Mouse (Mus musculus) neural tube, embryonic 12.5 days (tissue): ENCODE measurements around the gene Scml4. TPM values are rescaled to one million over a fixed set of nuclear protein-coding genes. Genes with fewer than 3 reads are reported as not detected.
A peak's percentile ranks its signal among the peaks of the same experiment; 100 is the strongest.

Source experiments
- ATAC-seq: fragments of 200-750 bp; cut with Nextera tagmentation; 2 replicates; pipeline ENCODE4 v1.8.0; 2017; ENCODE audit warnings: low read depth, mild to moderate bottlenecking, moderate TSS enrichment, moderate library complexity; ENCODE audit not compliant: low FRiP score
- H3K27ac ChIP-seq: fragments of 300-500 bp; sonication (generic); 2 replicates; pipeline ENCODE4 v1.5.1; 2016
- H3K27me3 ChIP-seq: fragments of 300-500 bp; sonication (generic); replicated peaks from 2 replicates; pipeline ENCODE4 v1.6.1; 2016; ENCODE audit warnings: mild to moderate bottlenecking
- H3K36me3 ChIP-seq: fragments of 300-500 bp; sonication (generic); 2 replicates; pipeline ENCODE4 v1.6.1; 2016; ENCODE audit warnings: mild to moderate bottlenecking
- H3K4me1 ChIP-seq: fragments of 300-500 bp; sonication (generic); 2 replicates; pipeline ENCODE4 v1.6.1; 2016
- H3K4me2 ChIP-seq: fragments of 300-500 bp; sonication (generic); replicated peaks from 2 replicates; pipeline ENCODE4 v1.6.1; 2016; ENCODE audit warnings: mild to moderate bottlenecking
- H3K4me3 ChIP-seq: fragments of 300-500 bp; sonication (generic); 2 replicates; pipeline ENCODE4 v1.5.1; 2016
- H3K9ac ChIP-seq: fragments of 300-500 bp; sonication (generic); 2 replicates; pipeline ENCODE4 v1.6.1; 2016; ENCODE audit warnings: mild to moderate bottlenecking
- H3K9me3 ChIP-seq: fragments of 300-500 bp; sonication (generic); 2 replicates; pipeline ENCODE4 v1.6.1; 2016; ENCODE audit warnings: mild to moderate bottlenecking
- WGBS: fragments of 180-500 bp; shearing (Covaris S2); methylation state at CpG from one replicate; pipeline ENCODE4 v1.1.7; 2016; 5-methylcytosine and 5-hydroxymethylcytosine counted together
- polyA plus RNA-seq: library from polyadenylated mRNA; unstranded; fragments of >200 nt; fragmentation: Nextera tagmentation; extraction: Ambion mirVana; gene quantifications from 2 replicates; pipeline ENCODE4 v1.2.1, GENCODE M21; 2016

Gene Scml4
- polyA plus RNA-seq, 1 experiment from 2014 or later = 3.0 TPM

DNA sequence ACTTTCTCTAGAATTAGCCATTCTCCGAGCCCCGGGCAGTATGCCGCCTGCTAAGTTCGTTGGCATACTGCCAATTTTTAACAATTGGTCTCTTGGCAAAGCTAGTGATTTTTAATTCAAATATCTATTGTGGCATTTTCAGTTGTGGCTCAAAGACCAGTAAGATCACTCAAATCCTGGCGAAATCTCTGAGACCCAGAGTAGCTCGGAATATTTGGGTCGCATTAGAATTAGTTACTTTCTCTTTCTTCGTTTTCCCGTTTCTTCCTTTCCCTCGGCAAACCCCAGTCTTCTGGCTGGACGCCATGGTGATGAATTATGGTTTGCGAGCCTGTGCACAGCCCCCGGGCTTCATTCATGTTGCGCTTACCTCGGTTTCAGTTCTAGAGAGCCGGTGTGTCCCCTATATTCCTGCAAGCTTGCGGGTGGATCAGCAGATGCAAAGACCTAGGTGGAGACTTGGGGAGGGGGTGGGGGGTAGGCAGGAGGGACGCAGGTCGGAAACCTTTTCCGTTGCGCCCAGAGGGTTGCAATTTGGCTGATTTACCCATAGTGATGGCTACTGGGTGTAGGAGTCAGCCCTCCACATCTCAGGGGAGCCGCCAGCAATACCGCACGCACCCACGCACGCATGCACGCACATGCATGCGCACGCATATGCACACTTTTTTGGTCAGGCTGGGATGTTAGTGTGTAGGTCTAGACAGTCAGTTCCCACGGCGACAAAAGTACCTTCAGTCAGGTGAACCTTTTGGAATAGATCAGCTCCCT is 3.6 kb downstream of the Scml4 start:
- Histone ChIP-seq H3K36me3 (no peaks in the 10 kb centered on the region), H3K9me3 (no peaks in the 10 kb centered on the region), H3K27ac (no peak overlapping the region), H3K9ac (no peak overlapping the region), H3K4me3 (peak overlapping the region; percentile 25), H3K4me1 (peaks cover 28% of the 10 kb centered on the region), H3K4me2 (peak overlapping the region; percentile 56), H3K27me3 (no peaks in the 10 kb centered on the region; the same call in 1 of the 2 replicates)
- no peak for ATAC-seq
- 38% methylated on average over 31 of the region's 31 CpGs for WGBS

- H3K9ac ChIP-seq = no peak overlapping the region
- no peaks in the 10 kb centered on the region; the same call in 1 of the 2 replicates for H3K27me3 ChIP-seq
- H3K4me2 ChIP-seq = no peak overlapping the region
- 38% methylated on average over 5 of the region's 5 CpGs for WGBS
- no peaks in the 10 kb centered on the region for H3K9me3 ChIP-seq
- peaks cover 27% of the 10 kb centered on the region for H3K4me1 ChIP-seq
- no peak overlapping the region for H3K27ac ChIP-seq
- H3K36me3 ChIP-seq = no peaks in the 10 kb centered on the region
- H3K4me3 ChIP-seq = no peak overlapping the region
- ATAC-seq = no peak
These were observed 4.5 kb downstream of the Scml4 start for GRCm38 (mm10) chr10:42864696-42865095.

- no peak for ATAC-seq
- Histone ChIP-seq H3K27ac (no peak overlapping the region), H3K9ac (no peak overlapping the region), H3K9me3 (no peaks in the 10 kb centered on the region), H3K36me3 (no peaks in the 10 kb centered on the region), H3K4me3 (no peak overlapping the region), H3K4me2 (no peak overlapping the region), H3K27me3 (no peaks in the 10 kb centered on the region; the same call in 1 of the 2 replicates), H3K4me1 (peaks cover 16% of the 10 kb centered on the region)
- 88% methylated on average over 9 of the region's 9 CpGs for WGBS
These were observed 8.2 kb downstream of the Scml4 start for GRCm38 (mm10) chr10:42868416-42868815.

DNA sequence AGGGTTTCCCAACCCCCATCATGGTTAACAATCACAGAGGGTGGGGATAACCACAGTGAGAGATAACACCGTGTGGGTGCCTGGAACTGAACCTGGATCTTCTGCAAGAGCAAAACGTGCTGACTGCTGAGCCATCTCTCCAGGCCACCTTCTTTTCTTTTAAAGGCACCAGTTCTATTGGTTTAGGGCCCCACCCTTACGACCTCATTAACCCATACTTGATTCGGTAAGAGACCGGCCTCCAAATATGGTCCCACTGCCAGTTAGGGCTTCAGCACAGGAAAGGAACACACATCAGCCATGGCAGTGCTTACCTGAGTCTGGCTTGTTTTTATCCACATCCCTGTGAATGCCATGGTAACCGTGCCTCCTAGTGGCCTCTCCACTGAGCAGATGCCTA is 9.3 kb downstream of the Scml4 start:
- no peak for ATAC-seq
- no peak overlapping the region for H3K4me2 ChIP-seq
- WGBS = 57% methylated on average over 6 of the region's 6 CpGs

DNA sequence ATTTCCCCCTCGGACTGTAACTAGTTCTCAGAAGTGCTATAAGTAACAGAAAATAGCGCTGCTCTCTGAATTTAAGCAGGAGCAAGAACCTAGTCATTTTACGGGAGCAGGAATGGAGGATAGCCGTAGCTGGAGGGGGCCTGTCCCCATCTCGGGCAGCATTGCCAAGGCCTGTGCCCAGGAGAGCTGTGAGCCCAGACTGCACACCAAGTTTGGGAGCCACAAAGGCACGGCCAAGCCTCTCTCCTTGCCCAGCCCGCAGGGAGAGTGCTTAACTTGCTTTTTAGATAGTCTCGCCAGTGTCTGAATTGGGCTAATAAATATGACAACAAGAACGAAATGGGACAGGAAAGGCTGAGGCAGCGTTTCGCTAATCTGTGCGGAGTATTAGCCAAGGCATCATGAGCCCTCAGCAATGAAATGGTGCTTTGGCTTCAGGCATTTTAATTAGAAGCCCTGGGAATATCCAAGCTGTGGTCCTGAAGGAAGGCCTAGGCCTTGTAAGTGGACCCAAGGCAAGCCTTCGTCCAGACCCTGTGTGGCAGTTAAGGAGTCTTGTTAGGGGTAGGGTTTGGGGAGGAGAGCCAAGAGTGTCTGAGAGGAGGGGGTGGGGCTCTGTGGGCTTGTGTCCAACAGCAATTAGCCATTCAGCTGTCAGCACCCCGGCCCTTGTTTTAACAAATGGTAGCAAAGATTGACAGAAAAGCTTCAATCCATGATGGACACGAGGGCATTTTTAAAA is 12.3 kb downstream of the Scml4 start:
- Histone ChIP-seq H3K9me3 (no peaks in the 10 kb centered on the region), H3K4me3 (no peak overlapping the region), H3K27me3 (no peaks in the 10 kb centered on the region), H3K27ac (no peak overlapping the region), H3K9ac (no peak overlapping the region), H3K4me1 (no peaks in the 10 kb centered on the region), H3K36me3 (no peaks in the 10 kb centered on the region), H3K4me2 (no peak overlapping the region)
- WGBS = 71% methylated on average over 15 of the region's 15 CpGs
- no peak for ATAC-seq

More for the DNA sequence above, 9.3 kb downstream of the Scml4 start:
- H3K27me3 ChIP-seq = no peaks in the 10 kb centered on the region; the same call in 1 of the 2 replicates
- H3K4me1 ChIP-seq = peaks cover 5% of the 10 kb centered on the region
- no peaks in the 10 kb centered on the region for H3K9me3 ChIP-seq
- H3K4me3 ChIP-seq = no peak overlapping the region
- H3K9ac ChIP-seq = no peak overlapping the region
- no peak overlapping the region for H3K27ac ChIP-seq
- no peaks in the 10 kb centered on the region for H3K36me3 ChIP-seq

DNA sequence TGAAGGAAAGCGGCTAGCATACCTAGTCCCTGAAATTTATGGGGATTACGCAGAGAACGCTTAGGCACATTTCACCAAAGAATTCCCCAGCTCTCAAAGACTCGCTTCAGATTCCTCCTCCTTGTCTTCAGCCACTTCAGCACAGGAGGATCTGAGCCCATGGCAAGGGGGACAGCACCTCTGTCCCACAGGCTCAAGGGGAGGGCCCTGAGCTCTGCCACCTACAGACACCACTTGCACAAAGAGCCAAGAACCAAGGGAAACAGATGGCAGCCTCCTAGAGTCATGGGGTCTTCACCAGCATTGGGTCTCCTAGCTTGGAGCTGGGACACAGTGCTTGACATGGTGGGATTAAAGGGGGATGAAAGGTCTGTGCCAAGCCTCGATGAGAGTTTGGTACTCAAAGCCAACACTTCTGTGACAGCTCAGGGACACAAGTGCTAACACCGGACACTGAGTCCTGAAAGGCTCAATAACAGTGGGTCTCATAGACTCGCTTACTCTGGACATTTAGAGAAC is 13.0 kb downstream of the Scml4 start:
- Histone ChIP-seq H3K4me2 (no peak overlapping the region), H3K4me3 (no peak overlapping the region), H3K9me3 (no peaks in the 10 kb centered on the region), H3K36me3 (no peaks in the 10 kb centered on the region), H3K4me1 (no peaks in the 10 kb centered on the region), H3K27me3 (no peaks in the 10 kb centered on the region), H3K9ac (no peak overlapping the region), H3K27ac (no peak overlapping the region; the same call in 1 of the 2 replicates)
- ATAC-seq = no peak
- 84% methylated on average over 7 of the region's 7 CpGs for WGBS

GRCm38 (mm10) chr10:42876172-42876571 is 16.0 kb downstream of the Scml4 start:
- ATAC-seq = no peak
- no peak overlapping the region for H3K4me2 ChIP-seq

DNA sequence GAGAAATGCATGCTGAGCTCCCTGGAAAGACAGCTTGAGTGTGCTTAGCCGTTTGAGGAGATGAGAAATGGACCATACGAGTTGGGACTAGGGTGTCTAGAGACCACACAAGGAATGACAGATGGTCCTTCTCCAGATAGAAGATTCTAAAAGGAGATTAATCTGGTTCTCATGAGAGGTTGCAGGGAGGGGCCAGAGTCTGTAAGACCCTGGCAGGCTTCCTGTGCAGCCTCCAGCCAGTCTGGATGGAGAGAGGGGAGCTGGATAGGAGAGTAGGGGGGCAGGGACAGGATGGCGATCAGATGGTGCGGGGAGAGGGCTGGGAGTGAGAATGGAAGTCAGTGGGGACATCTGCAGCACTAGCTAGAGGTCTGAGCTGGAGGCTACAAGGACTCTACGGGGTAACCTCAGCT is 19.1 kb downstream of the Scml4 start:
- Histone ChIP-seq H3K4me1 (no peaks in the 10 kb centered on the region), H3K27me3 (no peaks in the 10 kb centered on the region), H3K4me3 (no peak overlapping the region), H3K4me2 (no peak overlapping the region), H3K27ac (no peak overlapping the region), H3K9ac (no peak overlapping the region), H3K9me3 (no peaks in the 10 kb centered on the region), H3K36me3 (no peaks in the 10 kb centered on the region)
- WGBS = 84% methylated on average over 5 of the region's 5 CpGs
- no peak for ATAC-seq

More at GRCm38 (mm10) chr10:42876172-42876571, 16.0 kb downstream of the Scml4 start:
- H3K27ac ChIP-seq = no peak overlapping the region
- H3K4me1 ChIP-seq = no peaks in the 10 kb centered on the region
- no peaks in the 10 kb centered on the region for H3K27me3 ChIP-seq
- H3K36me3 ChIP-seq = no peaks in the 10 kb centered on the region
- H3K4me3 ChIP-seq = no peak overlapping the region
- no peaks in the 10 kb centered on the region for H3K9me3 ChIP-seq
- WGBS = 80% methylated on average over 5 of the region's 5 CpGs
- no peak overlapping the region for H3K9ac ChIP-seq

GRCm38 (mm10) chr10:42879682-42880081 is 19.5 kb downstream of the Scml4 start:
- H3K4me2 ChIP-seq = no peak overlapping the region
- WGBS = 87% methylated on average over 5 of the region's 5 CpGs

DNA sequence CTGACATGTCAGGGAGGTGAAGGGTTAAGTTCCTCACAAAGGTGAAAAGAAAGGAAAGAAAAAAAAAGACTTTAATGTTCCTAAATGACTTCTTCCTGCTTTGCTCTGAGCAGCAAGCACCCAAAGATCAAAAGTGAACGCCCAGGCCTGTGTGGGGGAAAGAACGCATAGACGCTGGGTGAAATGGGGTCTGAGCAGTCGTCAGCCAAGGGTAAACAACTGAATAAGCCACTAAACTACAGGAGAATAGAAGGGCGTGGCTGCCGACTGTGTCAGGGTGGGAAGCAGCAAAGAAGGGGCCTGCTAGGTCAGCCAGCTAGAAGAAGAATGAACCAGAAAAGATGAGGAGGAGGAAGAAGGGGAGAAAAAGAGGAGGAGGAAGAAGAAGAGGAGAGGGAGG is 26.9 kb downstream of the Scml4 start:
- H3K4me1 ChIP-seq = 0 out of 2 replicates have a peak, but pooled peaks cover 5% of the 10 kb centered on the region
- no peak overlapping the region for H3K9ac ChIP-seq
- no peaks in the 10 kb centered on the region; the same call in 1 of the 2 replicates for H3K27me3 ChIP-seq
- H3K36me3 ChIP-seq = no peaks in the 10 kb centered on the region
- H3K27ac ChIP-seq = no peak overlapping the region
- 6% methylated on average over 6 of the region's 6 CpGs for WGBS
- ATAC-seq = no peak
- H3K4me3 ChIP-seq = no peak overlapping the region
- H3K9me3 ChIP-seq = no peaks in the 10 kb centered on the region
- no peak overlapping the region for H3K4me2 ChIP-seq

More at GRCm38 (mm10) chr10:42879682-42880081, 19.5 kb downstream of the Scml4 start:
- no peaks in the 10 kb centered on the region for H3K9me3 ChIP-seq
- no peaks in the 10 kb centered on the region for H3K36me3 ChIP-seq
- no peak for ATAC-seq
- H3K4me3 ChIP-seq = no peak overlapping the region
- no peak overlapping the region for H3K27ac ChIP-seq
- H3K27me3 ChIP-seq = no peaks in the 10 kb centered on the region; the same call in 1 of the 2 replicates
- no peak overlapping the region for H3K9ac ChIP-seq
- H3K4me1 ChIP-seq = no peaks in the 10 kb centered on the region

- Histone ChIP-seq H3K27me3 (no peaks in the 10 kb centered on the region; the same call in 1 of the 2 replicates), H3K4me1 (peaks cover 10% of the 10 kb centered on the region; the same call in 1 of the 2 replicates), H3K9me3 (no peaks in the 10 kb centered on the region), H3K4me2 (no peak overlapping the region), H3K36me3 (no peaks in the 10 kb centered on the region), H3K4me3 (no peak overlapping the region), H3K27ac (no peak overlapping the region), H3K9ac (no peak overlapping the region)
- no peak for ATAC-seq
- 84% methylated on average over 5 of the region's 5 CpGs for WGBS
These were observed 28.1 kb downstream of the Scml4 start for GRCm38 (mm10) chr10:42888241-42888640.

DNA sequence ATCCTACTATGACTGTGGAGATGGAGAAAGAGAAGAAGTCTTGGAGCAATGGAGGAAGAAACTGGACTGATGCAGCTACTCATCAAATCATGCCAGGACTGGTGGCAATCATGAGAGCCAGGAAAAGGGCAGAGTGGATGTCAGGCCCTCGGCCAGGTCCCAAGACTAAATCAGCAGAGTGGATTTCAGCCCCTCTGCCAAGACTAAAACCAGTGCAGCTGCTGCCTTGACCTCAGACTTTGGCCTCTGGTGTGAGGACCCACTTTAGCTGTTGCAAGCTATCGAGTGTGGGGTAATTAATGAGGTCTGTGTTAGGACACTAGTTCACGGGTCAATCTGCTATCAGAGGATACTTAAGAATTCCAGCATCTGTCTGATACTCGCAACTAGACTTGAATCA is 30.2 kb downstream of the Scml4 start:
- Histone ChIP-seq H3K27me3 (no peaks in the 10 kb centered on the region), H3K4me2 (no peak overlapping the region), H3K4me3 (no peak overlapping the region), H3K9me3 (no peaks in the 10 kb centered on the region), H3K9ac (no peak overlapping the region), H3K27ac (no peak overlapping the region), H3K36me3 (no peaks in the 10 kb centered on the region), H3K4me1 (peaks cover 16% of the 10 kb centered on the region)
- ATAC-seq = no peak
- WGBS = 72% methylated on average over 4 of the region's 4 CpGs
